Mouse (Mus musculus) heart, embryonic 14.5 days (tissue): ENCODE measurements around the gene Cisd2. TPM values are rescaled to one million over a fixed set of nuclear protein-coding genes. Genes with fewer than 3 reads are reported as not detected.
A peak's percentile ranks its signal among the peaks of the same experiment; 100 is the strongest.

ENCODE experiments used
- ATAC-seq: fragments of 200-750 bp; cut with Nextera tagmentation; 2 replicates; pipeline ENCODE4 v1.8.0; 2017; ENCODE audit warnings: low read depth, moderate TSS enrichment; ENCODE audit not compliant: insufficient number of reproducible peaks, insufficient read depth, low FRiP score
- H3K27ac ChIP-seq, 2 experiments: fragments of 200-500 bp in 1 of 2; fragments of 300-500 bp in 1 of 2; sonication (generic) in 1 of 2; replicated peaks in 1 of 2; 2 replicates each; pipeline ENCODE4 v1.5.1; 2012 to 2014; ENCODE audit warnings: low read depth in 2 of 2, low read length in 2 of 2, control low read depth in 1 of 2, mild to moderate bottlenecking in 1 of 2, mixed read lengths in 1 of 2; ENCODE audit not compliant: control insufficient read depth in 1 of 2, insufficient read depth in 1 of 2
- H3K27me3 ChIP-seq: fragments of 300-500 bp; sonication (generic); 2 replicates; pipeline ENCODE4 v1.6.1; 2014; ENCODE audit warnings: mild to moderate bottlenecking, low read length, control low read depth; ENCODE audit not compliant: control insufficient read depth, insufficient read depth
- H3K36me3 ChIP-seq: fragments of 300-500 bp; sonication (generic); 2 replicates; pipeline ENCODE4 v1.6.1; 2014; ENCODE audit warnings: mild to moderate bottlenecking, control low read depth, low read length, mixed read lengths; ENCODE audit not compliant: control insufficient read depth, insufficient read depth
- H3K4me1 ChIP-seq, 2 experiments: fragments of 200-500 bp in 1 of 2; fragments of 300-500 bp in 1 of 2; sonication (generic) in 1 of 2; 2 replicates each; pipeline ENCODE4 v1.6.1; 2012 to 2014; ENCODE audit warnings: low read length in 2 of 2, control low read depth in 1 of 2, mixed read lengths in 1 of 2; ENCODE audit not compliant: control insufficient read depth in 2 of 2, insufficient read depth in 2 of 2
- H3K4me2 ChIP-seq: fragments of 300-500 bp; sonication (generic); 2 replicates; pipeline ENCODE4 v1.6.1; 2014; ENCODE audit warnings: mild to moderate bottlenecking, low read length
- H3K4me3 ChIP-seq, 2 experiments: fragments of 200-500 bp in 1 of 2; fragments of 300-500 bp in 1 of 2; sonication (generic) in 1 of 2; 2 replicates each; pipeline ENCODE4 v1.5.1; 2012 to 2014; ENCODE audit warnings: low read length in 2 of 2, mild to moderate bottlenecking in 2 of 2, control low read depth in 1 of 2, low read depth in 1 of 2, moderate library complexity in 1 of 2; ENCODE audit not compliant: control insufficient read depth in 1 of 2, insufficient read depth in 1 of 2
- H3K9ac ChIP-seq: fragments of 300-500 bp; sonication (generic); 2 replicates; pipeline ENCODE4 v1.6.1; 2014; ENCODE audit warnings: mild to moderate bottlenecking, low read length
- H3K9me3 ChIP-seq: fragments of 300-500 bp; sonication (generic); 2 replicates; pipeline ENCODE4 v1.6.1; 2016; ENCODE audit warnings: low read length, control low read depth; ENCODE audit not compliant: control insufficient read depth
- WGBS: fragments of 180-500 bp; shearing (Covaris S2); extraction: QIAGEN DNeasy Blood & Tissue Kit; methylation state at CpG from one replicate; pipeline ENCODE4 v1.1.7; 2014; 5-methylcytosine and 5-hydroxymethylcytosine counted together
- polyA plus RNA-seq: library from polyadenylated mRNA; unstranded; fragments of >200 nt; fragmentation: Nextera tagmentation; extraction: Ambion mirVana; gene quantifications from 2 replicates; pipeline ENCODE4 v1.2.1, GENCODE M21; 2014

Gene Cisd2
- 47.2 and 49.8 TPM in 2 replicates for polyA plus RNA-seq

DNA sequence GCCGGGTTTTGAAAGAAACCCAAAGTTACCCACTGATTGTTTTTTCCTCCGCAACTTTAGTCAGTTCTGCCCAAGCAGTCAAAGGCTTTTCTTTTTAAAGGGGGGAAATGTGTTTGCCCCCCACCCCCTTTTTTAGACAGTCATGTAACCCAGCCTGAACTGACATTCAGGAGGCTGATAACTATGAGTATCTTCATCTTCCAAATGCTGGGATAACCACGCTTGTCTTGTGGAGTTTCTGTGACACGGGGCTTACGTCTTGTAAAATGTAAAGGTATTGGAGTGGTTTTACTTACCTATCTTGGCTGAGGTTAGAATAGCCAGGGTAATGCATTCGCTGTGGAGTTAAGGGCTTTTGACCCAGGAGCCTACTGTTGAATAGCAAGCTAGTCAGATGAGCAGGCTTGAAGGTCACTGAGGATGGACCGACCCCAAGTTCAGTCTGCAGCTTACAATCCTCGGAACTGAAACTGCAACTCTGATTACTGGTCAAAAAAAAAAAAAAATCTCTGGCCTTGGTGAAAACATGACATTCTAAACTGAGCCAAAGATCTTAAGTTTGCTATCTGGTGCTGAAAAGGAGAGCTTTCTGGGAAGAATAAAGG is at the start of gene Cisd2:
Gene Cisd2 (minus strand): TSS at position 318 of the 605 bp plus-strand sequence.
- peak within 1 kb of the TSS; percentile 76 for H3K9ac ChIP-seq
- no peaks in the 10 kb centered on the region for H3K27me3 ChIP-seq
- no peaks in the 10 kb centered on the region for H3K9me3 ChIP-seq
- H3K4me2 ChIP-seq = peak within 1 kb of the TSS; percentile 72
- ATAC-seq = no peak
- peak within 1 kb of the TSS; percentile 64 to 67 for H3K4me3 ChIP-seq
- WGBS = under 1% methylated on average over 8 of the region's 8 CpGs
- peak within 1 kb of the TSS; percentile 92 to 95 for H3K27ac ChIP-seq
- H3K4me1 ChIP-seq = peaks cover 0 to 11% of the 10 kb centered on the region in 2 experiments; a peak in 2 of 4 replicates
- no peaks in the 10 kb centered on the region for H3K36me3 ChIP-seq

DNA sequence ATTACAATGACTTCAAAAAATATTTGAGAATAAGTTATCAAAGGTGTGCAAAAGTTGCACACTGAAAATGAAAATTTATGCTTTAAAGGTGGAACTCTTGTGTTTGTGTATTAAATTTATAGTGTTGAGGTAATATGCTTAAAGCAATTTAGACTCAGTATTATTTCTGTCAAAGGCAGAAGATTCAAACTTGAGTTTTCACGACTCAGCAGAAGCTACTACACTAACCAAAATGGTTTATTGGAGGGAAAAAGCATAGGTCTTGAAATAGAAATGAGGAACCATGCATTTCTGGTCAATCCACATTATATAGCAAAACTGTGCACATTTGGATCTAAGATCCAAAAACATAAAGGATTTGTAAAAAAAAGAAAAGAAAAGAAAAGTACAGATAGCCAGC is 47.1 kb upstream of the Cisd2 start:
- no peak overlapping the region for H3K4me2 ChIP-seq
- no peak overlapping the region for H3K27ac ChIP-seq
- H3K9me3 ChIP-seq = no peaks in the 10 kb centered on the region
- H3K9ac ChIP-seq = no peak overlapping the region
- 84% methylated on average over 1 of the region's 1 CpGs for WGBS
- H3K4me3 ChIP-seq = no peak overlapping the region
- H3K27me3 ChIP-seq = no peaks in the 10 kb centered on the region
- no peak for ATAC-seq
- peaks cover 25% of the 10 kb centered on the region for H3K36me3 ChIP-seq
- H3K4me1 ChIP-seq = peaks cover 2 to 11% of the 10 kb centered on the region in 2 experiments; a peak in 1 of 4 replicates

DNA sequence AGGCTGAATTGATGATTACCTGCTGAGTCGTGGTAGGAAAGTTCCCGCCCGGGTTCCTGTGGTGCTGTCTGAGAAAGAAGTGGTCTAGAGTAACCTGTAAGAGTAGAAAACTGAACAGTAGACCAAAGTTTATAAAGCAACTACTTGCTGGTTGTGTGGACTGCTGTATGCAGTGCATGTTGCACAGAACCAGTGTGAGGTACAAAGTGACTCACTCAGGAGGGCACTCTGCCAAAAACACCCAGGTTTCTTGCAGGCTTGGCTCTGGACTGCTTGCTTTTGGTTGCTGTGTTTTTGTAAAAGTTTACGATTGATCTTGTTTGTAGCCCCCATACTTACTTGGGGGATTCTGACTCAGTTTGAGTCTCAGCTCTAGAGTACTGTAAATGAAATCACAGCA is 46.2 kb upstream of the Cisd2 start:
- no peak overlapping the region for H3K4me2 ChIP-seq
- H3K36me3 ChIP-seq = peaks cover 29% of the 10 kb centered on the region
- ATAC-seq = no peak
- no peaks in the 10 kb centered on the region for H3K9me3 ChIP-seq
- no peaks in the 10 kb centered on the region for H3K27me3 ChIP-seq
- peak overlapping the region in 1 of 2 experiments; percentile 10; a peak in 1 of 4 replicates for H3K27ac ChIP-seq
- peaks cover 2 to 11% of the 10 kb centered on the region in 2 experiments; a peak in 1 of 4 replicates for H3K4me1 ChIP-seq
- 28% methylated on average over 4 of the region's 4 CpGs for whole genome bisulfite sequencing
- no peak overlapping the region for H3K4me3 ChIP-seq
- no peak overlapping the region for H3K9ac ChIP-seq

- WGBS = 42% methylated on average over 3 of the region's 3 CpGs
- peaks cover 2 to 15% of the 10 kb centered on the region in 2 experiments; a peak in 2 of 4 replicates for H3K4me1 ChIP-seq
Measured at GRCm38 (mm10) chr3:135469146-135469545, 45.4 kb upstream of the Cisd2 start.

GRCm38 (mm10) chr3:135468402-135468801 is 44.7 kb upstream of the Cisd2 start:
- Histone ChIP-seq H3K9ac (no peak overlapping the region), H3K4me2 (no peak overlapping the region), H3K9me3 (no peaks in the 10 kb centered on the region), H3K36me3 (peaks cover 44% of the 10 kb centered on the region), H3K4me1 (peaks cover 2 to 17% of the 10 kb centered on the region in 2 experiments; a peak in 2 of 4 replicates), H3K4me3 (no peak overlapping the region), H3K27ac (no peak overlapping the region), H3K27me3 (no peaks in the 10 kb centered on the region)
- no peak for ATAC-seq
- WGBS = 94% methylated on average over 1 of the region's 1 CpGs

More at GRCm38 (mm10) chr3:135469146-135469545, 45.4 kb upstream of the Cisd2 start:
- Histone ChIP-seq H3K27me3 (no peaks in the 10 kb centered on the region), H3K4me3 (no peak overlapping the region), H3K4me2 (no peak overlapping the region), H3K9me3 (no peaks in the 10 kb centered on the region), H3K27ac (no peak overlapping the region), H3K36me3 (peaks cover 38% of the 10 kb centered on the region), H3K9ac (no peak overlapping the region)
- no peak for ATAC-seq

GRCm38 (mm10) chr3:135458981-135459380 is 35.3 kb upstream of the Cisd2 start:
- ATAC-seq = no peak
- H3K9me3 ChIP-seq = no peaks in the 10 kb centered on the region
- 0 out of 4 replicates have a peak, but pooled peaks cover 0 to under 1% of the 10 kb centered on the region in 2 experiments for H3K4me1 ChIP-seq
- H3K36me3 ChIP-seq = peaks cover 90% of the 10 kb centered on the region
- H3K27me3 ChIP-seq = no peaks in the 10 kb centered on the region
- H3K4me3 ChIP-seq = no peak overlapping the region
- no peak overlapping the region for H3K9ac ChIP-seq
- no peak overlapping the region for H3K4me2 ChIP-seq
- H3K27ac ChIP-seq = no peak overlapping the region

DNA sequence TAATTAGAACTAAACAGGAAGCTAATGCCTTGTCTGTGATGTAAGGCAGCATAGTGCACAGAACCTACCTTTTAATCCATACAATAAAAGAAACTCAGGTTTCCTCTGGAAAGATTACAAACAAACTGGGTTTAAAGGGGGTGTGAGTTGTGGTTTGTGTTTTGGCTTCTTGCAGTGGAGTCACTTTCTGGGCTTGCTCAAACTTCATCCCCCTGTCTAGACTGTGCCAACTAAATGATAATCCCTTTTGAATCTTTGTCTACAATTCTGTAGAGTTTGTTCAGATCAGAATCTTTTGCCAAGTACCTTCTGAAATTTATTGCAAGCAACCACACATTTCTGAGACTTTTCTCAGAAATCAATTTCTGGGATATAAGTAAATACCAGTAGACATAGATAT is 21.2 kb upstream of the Cisd2 start:
- Histone ChIP-seq H3K36me3 (peaks cover 65% of the 10 kb centered on the region), H3K27me3 (no peaks in the 10 kb centered on the region), H3K9me3 (no peaks in the 10 kb centered on the region), H3K4me1 (peaks cover 0 to 30% of the 10 kb centered on the region in 2 experiments; a peak in 3 of 4 replicates), H3K27ac (no peak overlapping the region), H3K4me2 (0 out of 2 replicates have a peak overlapping the region, but pooled peaks have one; percentile 32), H3K4me3 (no peak overlapping the region), H3K9ac (no peak overlapping the region)
- no peak for ATAC-seq
